Mouse (Mus musculus) megakaryocyte, embryonic 14.5 days (primary cell): Measurements from ENCODE around the gene Trcg1.

Experiments used
- FLI1 ChIP-seq: IDR thresholded peaks from 2 replicates; pipeline ENCODE4 v1.6.1; 2012; ENCODE audit warnings: low read length, inconsistent platforms, mixed read lengths
- GATA1 ChIP-seq: IDR thresholded peaks from 3 replicates; pipeline ENCODE4 v1.6.1; 2012; ENCODE audit warnings: mixed read lengths, low read length, inconsistent platforms, borderline replicate concordance

- TF ChIP-seq GATA1 (no peak), FLI1 (no peak)
Observed at GRCm38 (mm10) chr9:57233142-57233541, 3.2 kb upstream of the Trcg1 start.
